Mouse (Mus musculus) limb, embryonic 12.5 days (tissue): ENCODE measurements around the gene Gm29609. TPM values are rescaled to one million over a fixed set of nuclear protein-coding genes. Genes with fewer than 3 reads are reported as not detected.

ENCODE experiments used
- ATAC-seq: fragments of 200-750 bp; cut with Nextera tagmentation; 2 replicates; pipeline ENCODE4 v1.8.0; 2017; ENCODE audit warnings: low read depth, moderate TSS enrichment; ENCODE audit not compliant: insufficient number of reproducible peaks, insufficient read depth, low FRiP score, low TSS enrichment
- H3K27ac ChIP-seq: fragments of 300-500 bp; sonication (generic); 2 replicates; pipeline ENCODE4 v1.5.1; 2016; ENCODE audit warnings: mild to moderate bottlenecking, moderate library complexity
- H3K27me3 ChIP-seq: fragments of 300-500 bp; sonication (generic); 2 replicates; pipeline ENCODE4 v1.6.1; 2016; ENCODE audit warnings: mild to moderate bottlenecking, moderate library complexity
- H3K36me3 ChIP-seq: fragments of 300-500 bp; sonication (generic); 2 replicates; pipeline ENCODE4 v1.6.1; 2016; ENCODE audit warnings: mild to moderate bottlenecking, moderate library complexity
- H3K4me1 ChIP-seq: fragments of 300-500 bp; sonication (generic); replicated peaks from 2 replicates; pipeline ENCODE4 v1.6.1; 2016
- H3K4me2 ChIP-seq: fragments of 300-500 bp; sonication (generic); 2 replicates; pipeline ENCODE4 v1.6.1; 2016; ENCODE audit warnings: mild to moderate bottlenecking, moderate library complexity
- H3K4me3 ChIP-seq: fragments of 300-500 bp; sonication (generic); replicated peaks from 2 replicates; pipeline ENCODE4 v1.5.1; 2016; ENCODE audit warnings: mild to moderate bottlenecking
- H3K9ac ChIP-seq: fragments of 300-500 bp; sonication (generic); replicated peaks from 2 replicates; pipeline ENCODE4 v1.6.1; 2016; ENCODE audit warnings: mild to moderate bottlenecking, moderate library complexity
- H3K9me3 ChIP-seq: fragments of 300-500 bp; sonication (generic); 2 replicates; pipeline ENCODE4 v1.6.1; 2016; ENCODE audit warnings: mild to moderate bottlenecking, moderate library complexity
- WGBS: fragments of 180-500 bp; shearing (Covaris S2); methylation state at CpG from one replicate; pipeline ENCODE4 v1.1.7; 2016; 5-methylcytosine and 5-hydroxymethylcytosine counted together
- polyA plus RNA-seq: library from polyadenylated mRNA; unstranded; fragments of >200 nt; fragmentation: Nextera tagmentation; extraction: Ambion mirVana; gene quantifications from 2 replicates; pipeline ENCODE4 v1.2.1, GENCODE M21; 2016

Gene Gm29609
- polyA plus RNA-seq, 1 experiment from 2014 or later = 0.80 TPM

DNA sequence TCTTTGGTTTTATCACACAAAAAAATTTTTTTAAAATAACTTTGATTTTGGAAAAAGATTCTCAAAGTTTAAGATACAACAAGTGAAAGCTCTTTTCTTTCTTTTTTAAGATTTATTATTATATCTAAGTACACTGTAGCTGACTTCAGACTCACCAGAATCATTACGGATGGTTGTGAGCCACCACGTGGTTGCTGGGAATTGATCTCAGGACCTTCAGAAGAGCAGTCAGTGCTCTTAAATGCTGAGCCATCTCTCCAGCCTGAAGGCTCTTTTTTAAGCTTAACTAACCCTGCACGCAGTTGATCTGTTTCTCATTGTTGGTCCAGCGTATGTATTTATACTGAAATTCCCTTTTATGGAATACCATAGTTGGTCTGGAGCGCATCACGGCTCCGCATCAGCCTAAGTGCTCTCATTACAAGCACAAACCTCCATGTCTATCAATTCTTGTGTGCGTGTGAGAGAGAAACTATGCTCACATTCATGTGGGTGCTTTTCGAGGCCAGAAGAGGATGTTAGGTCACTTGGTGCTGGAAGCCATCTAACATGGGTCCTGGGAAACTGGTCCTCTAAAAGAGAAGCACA is 1.6 kb upstream of the Gm29609 start:
- Histone ChIP-seq H3K4me3 (no peak overlapping the region), H3K4me2 (no peak overlapping the region)
- 93% methylated on average over 9 of the region's 9 CpGs for WGBS

GRCm38 (mm10) chr5:31179301-31179765 is 378 bp downstream of the Gm29609 start:
- H3K27me3 ChIP-seq = no peaks in the 10 kb centered on the region
- under 1% methylated on average over 25 of the region's 25 CpGs for WGBS

More for the DNA sequence above, 1.6 kb upstream of the Gm29609 start:
- peaks cover 5% of the 10 kb centered on the region; the same call in 1 of the 2 replicates for H3K4me1 ChIP-seq
- no peak overlapping the region for H3K27ac ChIP-seq
- no peak overlapping the region for H3K9ac ChIP-seq
- no peaks in the 10 kb centered on the region for H3K9me3 ChIP-seq
- ATAC-seq = no peak
- H3K36me3 ChIP-seq = 0 out of 2 replicates have a peak, but pooled peaks cover 3% of the 10 kb centered on the region
- H3K27me3 ChIP-seq = no peaks in the 10 kb centered on the region

DNA sequence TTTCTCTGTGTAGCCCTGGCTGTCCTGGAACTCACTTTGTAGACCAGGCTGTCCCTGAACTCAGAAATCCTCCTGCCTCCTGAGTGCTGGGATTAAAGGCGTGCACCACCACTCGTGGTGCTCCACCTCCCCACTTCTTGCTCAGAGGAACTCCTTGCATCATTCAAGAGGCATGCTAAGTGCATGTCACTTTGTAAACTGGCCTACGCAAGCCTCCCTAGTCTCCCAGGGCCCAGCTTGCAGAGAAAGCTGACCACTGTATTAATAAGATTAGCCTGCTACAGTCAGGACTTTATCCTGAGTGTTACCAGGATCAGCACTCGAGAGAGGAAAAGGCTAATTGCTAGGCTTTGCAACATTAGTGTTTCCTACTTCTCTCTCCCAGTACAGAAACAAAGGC is 11.1 kb downstream of the Gm29609 start:
- H3K4me2 ChIP-seq = no peak overlapping the region
- H3K27ac ChIP-seq = no peak overlapping the region
- ATAC-seq = no peak
- WGBS = 88% methylated on average over 4 of the region's 4 CpGs
- H3K36me3 ChIP-seq = peaks cover 99% of the 10 kb centered on the region
- no peaks in the 10 kb centered on the region for H3K4me1 ChIP-seq
- H3K9ac ChIP-seq = no peak overlapping the region
- no peak overlapping the region for H3K4me3 ChIP-seq
- no peaks in the 10 kb centered on the region for H3K27me3 ChIP-seq
- H3K9me3 ChIP-seq = no peaks in the 10 kb centered on the region

More at GRCm38 (mm10) chr5:31179301-31179765, 378 bp downstream of the Gm29609 start:
- Histone ChIP-seq H3K4me2 (peak overlapping the region; percentile 82), H3K4me3 (peak overlapping the region; percentile 66), H3K36me3 (peaks cover 14% of the 10 kb centered on the region), H3K9ac (peak overlapping the region; percentile 83), H3K9me3 (no peaks in the 10 kb centered on the region), H3K4me1 (peaks cover 5% of the 10 kb centered on the region; the same call in 1 of the 2 replicates), H3K27ac (peak overlapping the region; percentile 98)
- peak; percentile 60 for ATAC-seq

DNA sequence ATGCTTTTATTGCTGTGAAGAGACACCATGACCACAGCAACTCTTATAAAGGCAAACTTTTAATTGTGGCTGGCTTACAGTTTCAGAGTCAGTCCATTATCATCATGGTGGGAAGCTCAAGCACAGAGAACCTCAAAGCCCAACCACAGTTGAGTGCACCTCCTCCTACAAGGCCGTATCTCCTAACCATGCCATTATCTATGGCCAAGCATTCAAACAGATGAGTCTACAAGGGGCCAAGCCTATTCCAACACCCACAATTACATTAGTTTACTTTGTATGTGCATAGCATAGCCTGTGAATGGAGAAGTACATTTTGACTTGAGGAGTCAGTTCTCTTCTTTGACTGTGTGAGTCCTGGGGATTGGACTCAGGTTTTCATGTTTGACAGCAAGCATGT is 14.8 kb downstream of the Gm29609 start:
- no peak overlapping the region for H3K27ac ChIP-seq
- WGBS = 91% methylated on average over 1 of the region's 1 CpGs
- H3K4me1 ChIP-seq = no peaks in the 10 kb centered on the region
- no peak overlapping the region for H3K4me3 ChIP-seq
- H3K9me3 ChIP-seq = no peaks in the 10 kb centered on the region
- H3K27me3 ChIP-seq = no peaks in the 10 kb centered on the region
- no peak overlapping the region for H3K4me2 ChIP-seq
- H3K36me3 ChIP-seq = peaks cover 96% of the 10 kb centered on the region
- no peak overlapping the region for H3K9ac ChIP-seq
- no peak for ATAC-seq

DNA sequence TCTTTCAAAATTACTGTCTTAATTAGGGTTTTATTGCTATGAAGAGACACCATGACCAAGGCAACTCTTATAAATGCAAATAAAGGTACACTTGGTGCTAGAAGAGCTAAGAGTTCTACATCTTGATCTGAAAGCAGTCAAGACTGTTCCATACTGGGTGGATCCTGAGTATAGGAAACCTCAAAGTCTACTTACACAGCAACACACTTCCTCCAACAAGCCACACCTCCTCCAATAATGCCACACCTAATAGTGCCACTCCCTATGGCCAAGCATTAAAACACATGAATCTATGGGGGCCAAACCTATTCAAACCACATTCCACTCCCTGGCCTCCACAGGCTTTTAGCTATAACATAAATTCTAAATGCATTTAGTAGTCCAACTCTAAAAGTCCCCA is 17.2 kb downstream of the Gm29609 start:
- Histone ChIP-seq H3K27me3 (no peaks in the 10 kb centered on the region), H3K27ac (no peak overlapping the region), H3K36me3 (peaks cover 96% of the 10 kb centered on the region), H3K4me3 (no peak overlapping the region), H3K4me1 (no peaks in the 10 kb centered on the region), H3K4me2 (no peak overlapping the region), H3K9ac (no peak overlapping the region), H3K9me3 (no peaks in the 10 kb centered on the region)
- no peak for ATAC-seq

GRCm38 (mm10) chr5:31154152-31154553 is 25.6 kb downstream of the Gm29609 start, which contains the start of gene Mpv17:
Gene Mpv17 (minus strand): TSS chr5:31154251.
- no peaks in the 10 kb centered on the region for H3K27me3 ChIP-seq
- peak within 1 kb of the TSS; percentile 63 for H3K4me3 ChIP-seq
- H3K9me3 ChIP-seq = no peaks in the 10 kb centered on the region
- peak; percentile 89 for ATAC-seq
- peak within 1 kb of the TSS; percentile 79 for H3K27ac ChIP-seq
- H3K4me2 ChIP-seq = peak within 1 kb of the TSS; percentile 87
- under 1% methylated on average over 19 of the region's 19 CpGs for WGBS
- peaks cover 11% of the 10 kb centered on the region for H3K4me1 ChIP-seq
- peak within 1 kb of the TSS; percentile 63 for H3K9ac ChIP-seq
- H3K36me3 ChIP-seq = peaks cover 57% of the 10 kb centered on the region

DNA sequence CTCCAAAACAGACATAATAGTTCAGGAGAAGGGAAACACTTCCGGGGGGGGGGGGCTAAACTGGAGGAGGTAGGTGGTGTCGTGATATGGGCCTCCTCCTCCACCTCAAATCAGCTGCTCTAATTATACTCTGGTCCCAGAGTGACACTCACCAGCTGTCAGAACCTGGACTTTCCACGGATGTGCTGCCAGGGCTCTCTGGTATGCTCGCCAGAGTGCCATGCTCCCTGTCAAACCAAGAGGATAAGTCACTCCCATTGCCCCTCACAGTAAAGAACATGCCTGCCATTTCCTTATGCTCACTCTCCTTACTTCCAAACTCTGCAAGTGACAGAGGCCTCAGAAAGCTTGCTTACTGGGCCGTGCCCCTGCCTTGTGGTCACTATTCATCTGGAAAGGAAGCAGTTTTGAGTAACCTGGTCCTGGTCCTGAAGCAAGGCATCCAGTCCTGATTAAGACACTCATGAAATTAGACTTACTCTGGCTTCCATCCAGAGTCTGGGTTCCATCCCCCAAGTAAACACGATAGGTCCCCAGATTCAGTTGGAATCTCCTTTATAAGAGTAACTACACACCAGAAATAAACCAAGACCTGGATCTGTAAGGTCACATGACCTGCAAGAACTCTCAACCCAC is 26.1 kb downstream of the Gm29609 start:
- H3K27ac ChIP-seq = peak overlapping the region; percentile 64; the same call in 1 of the 2 replicates
- peak; percentile 21; the same call in 1 of the 2 replicates for ATAC-seq

GRCm38 (mm10) chr5:31151746-31152145 is 28.0 kb downstream of the Gm29609 start:
- peaks cover 47% of the 10 kb centered on the region for H3K36me3 ChIP-seq
- no peak overlapping the region for H3K27ac ChIP-seq
- no peak overlapping the region for H3K4me3 ChIP-seq
- no peak overlapping the region for H3K9ac ChIP-seq
- ATAC-seq = no peak
- H3K9me3 ChIP-seq = no peaks in the 10 kb centered on the region
- peaks cover 11% of the 10 kb centered on the region for H3K4me1 ChIP-seq
- no peaks in the 10 kb centered on the region for H3K27me3 ChIP-seq
- no peak overlapping the region for H3K4me2 ChIP-seq
- 85% methylated on average over 3 of the region's 3 CpGs for WGBS

More for the DNA sequence above, 26.1 kb downstream of the Gm29609 start:
- Histone ChIP-seq H3K9me3 (no peaks in the 10 kb centered on the region), H3K36me3 (peaks cover 53% of the 10 kb centered on the region), H3K4me2 (peak overlapping the region; percentile 87), H3K9ac (peak overlapping the region; percentile 63), H3K4me1 (peaks cover 11% of the 10 kb centered on the region), H3K27me3 (no peaks in the 10 kb centered on the region), H3K4me3 (peak overlapping the region; percentile 63)
- 36% methylated on average over 6 of the region's 6 CpGs for WGBS

GRCm38 (mm10) chr5:31149781-31150180 is 29.9 kb downstream of the Gm29609 start:
- WGBS = 93% methylated on average over 4 of the region's 4 CpGs

GRCm38 (mm10) chr5:31138968-31139425 is 40.7 kb downstream of the Gm29609 start:
- Histone ChIP-seq H3K9me3 (no peaks in the 10 kb centered on the region), H3K27ac (no peak overlapping the region), H3K27me3 (peaks cover 62% of the 10 kb centered on the region), H3K4me3 (peak overlapping the region; percentile 27), H3K4me2 (no peak overlapping the region), H3K36me3 (peaks cover 17% of the 10 kb centered on the region; the same call in 1 of the 2 replicates), H3K9ac (no peak overlapping the region), H3K4me1 (peaks cover 21% of the 10 kb centered on the region)
- WGBS = 17% methylated on average over 9 of the region's 9 CpGs
- ATAC-seq = no peak

More at GRCm38 (mm10) chr5:31149781-31150180, 29.9 kb downstream of the Gm29609 start:
- no peak for ATAC-seq
- H3K9me3 ChIP-seq = no peaks in the 10 kb centered on the region
- H3K4me1 ChIP-seq = peaks cover 10% of the 10 kb centered on the region
- peaks cover 50% of the 10 kb centered on the region for H3K36me3 ChIP-seq
- no peaks in the 10 kb centered on the region for H3K27me3 ChIP-seq
- no peak overlapping the region for H3K4me3 ChIP-seq
- no peak overlapping the region for H3K27ac ChIP-seq
- no peak overlapping the region for H3K9ac ChIP-seq
- H3K4me2 ChIP-seq = no peak overlapping the region

DNA sequence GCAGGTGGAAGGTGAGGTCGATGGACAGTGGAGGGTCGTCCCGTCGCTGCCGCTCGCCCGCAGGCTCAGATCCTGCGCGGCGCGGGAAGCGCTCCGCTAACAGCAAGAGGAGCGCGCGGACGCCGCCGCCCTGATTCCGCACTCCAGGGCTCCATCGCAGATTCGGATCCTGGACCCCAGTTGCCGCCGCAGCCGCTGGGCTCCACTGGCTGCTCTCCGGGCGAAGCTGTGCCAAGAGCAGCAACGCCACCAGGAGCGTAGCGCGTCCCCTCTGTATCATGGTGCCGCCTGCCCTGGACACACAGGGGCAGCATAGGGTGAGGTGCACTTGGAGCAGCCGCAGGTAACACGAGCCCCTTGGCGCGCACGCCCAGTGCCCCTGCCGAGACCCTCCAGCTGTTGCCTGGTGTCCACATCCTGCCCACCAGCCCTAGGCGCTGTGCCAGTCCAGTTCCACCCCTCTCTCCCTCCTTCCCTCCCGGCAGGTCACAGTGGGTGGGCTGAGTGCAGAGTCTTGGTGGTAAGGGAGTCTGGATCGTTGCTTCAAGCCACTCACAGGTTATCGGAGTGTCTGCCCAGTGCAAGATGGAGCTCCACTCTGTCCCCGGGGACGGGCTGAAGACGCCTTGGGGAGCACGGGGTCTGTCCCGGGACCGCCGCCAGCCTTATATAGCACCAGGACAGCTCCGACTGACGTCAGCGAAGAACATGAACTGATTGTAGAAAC is 41.3 kb downstream of the Gm29609 start, which contains the start of gene Ucn:
Gene Ucn (minus strand): TSS at position 589 of the 727 bp plus-strand sequence.
- Histone ChIP-seq H3K9me3 (no peaks in the 10 kb centered on the region), H3K4me2 (peak within 1 kb of the TSS; percentile 42), H3K4me3 (peak within 1 kb of the TSS; percentile 27), H3K9ac (no peak within 1 kb of the TSS), H3K27me3 (peaks cover 67% of the 10 kb centered on the region), H3K27ac (no peak within 1 kb of the TSS), H3K4me1 (peaks cover 21% of the 10 kb centered on the region), H3K36me3 (peaks cover 12% of the 10 kb centered on the region; the same call in 1 of the 2 replicates)
- WGBS = 2% methylated on average over 52 of the region's 52 CpGs
- 0 out of 2 replicates have a peak, but pooled peaks have one; percentile 15 for ATAC-seq
